Mouse (Mus musculus) thymus, postnatal 25 days (tissue): ENCODE results near the gene Olfr294.

Source experiments
- DNase-seq: peaks from one replicate; pipeline ENCODE4 v3.0.0; 2022

The Olfr294 gene

GRCm38 (mm10) chr7:86616543-86616942 is at the start of gene Olfr294:
Olfr294 (minus strand) TSS chr7:86616643.
- no peak for DNase-seq

- DNase-seq: no peak
Measured at GRCm38 (mm10) chr7:86648761-86649160, 32.3 kb upstream of the Olfr294 start, which contains the start of gene Olfr293. Olfr293 (plus strand) TSS chr7:86649061.

GRCm38 (mm10) chr7:86583562-86583961 is 32.9 kb downstream of the Olfr294 start, which contains the start of gene Olfr295:
Olfr295 (plus strand) TSS chr7:86583862.
- DNase-seq: no peak
